Mouse (Mus musculus): ENCODE results near the gene Fam135a.

The Fam135a gene

GRCm38 (mm10) chr1:24099926-24100869, at the start of gene Fam135a:
Gene Fam135a (minus strand): TSS chr1:24100341.
- peak; percentile 16 for DNase-seq (ENCODE audit: low spot score)

- DNase-seq (ENCODE audit: low spot score): no peak
Measured at GRCm38 (mm10) chr1:24143504-24143903, 43.4 kb upstream of the Fam135a start.

GRCm38 (mm10) chr1:24140555-24140954, 40.4 kb upstream of the Fam135a start:
- no peak for DNase-seq (ENCODE audit: low spot score)

GRCm38 (mm10) chr1:24137133-24137532, 37.0 kb upstream of the Fam135a start:
- DNase-seq (ENCODE audit: low spot score): peak; percentile 32

- no peak for DNase-seq (ENCODE audit: low spot score)
Measured at GRCm38 (mm10) chr1:24134792-24135191, 34.7 kb upstream of the Fam135a start.

- DNase-seq (ENCODE audit: low spot score): no peak
Measured at GRCm38 (mm10) chr1:24133853-24134252, 33.7 kb upstream of the Fam135a start.

GRCm38 (mm10) chr1:24127866-24128265, 27.7 kb upstream of the Fam135a start:
- DNase-seq (ENCODE audit: low spot score): no peak

GRCm38 (mm10) chr1:24124610-24125009, 24.5 kb upstream of the Fam135a start:
- no peak for DNase-seq (ENCODE audit: low spot score)

- no peak for DNase-seq (ENCODE audit: low spot score)
Measured at GRCm38 (mm10) chr1:24122582-24122981, 22.4 kb upstream of the Fam135a start.

GRCm38 (mm10) chr1:24107971-24108773, 8.0 kb upstream of the Fam135a start:
- no peak for DNase-seq (ENCODE audit: low spot score)

GRCm38 (mm10) chr1:24107378-24107777, 7.2 kb upstream of the Fam135a start:
- no peak for DNase-seq (ENCODE audit: low spot score)

- no peak for DNase-seq (ENCODE audit: low spot score)
Measured at GRCm38 (mm10) chr1:24102579-24103149, 2.5 kb upstream of the Fam135a start.

GRCm38 (mm10) chr1:24100870-24101358, 773 bp upstream of the Fam135a start:
- no peak for DNase-seq (ENCODE audit: low spot score)

- no peak for DNase-seq (ENCODE audit: low spot score)
Measured at GRCm38 (mm10) chr1:24099541-24099925, 608 bp downstream of the Fam135a start.

- DNase-seq (ENCODE audit: low spot score): no peak
Measured at GRCm38 (mm10) chr1:24097541-24097940, 2.6 kb downstream of the Fam135a start.

GRCm38 (mm10) chr1:24092414-24092813, 7.7 kb downstream of the Fam135a start:
- DNase-seq (ENCODE audit: low spot score): no peak

GRCm38 (mm10) chr1:24090603-24091002, 9.5 kb downstream of the Fam135a start:
- no peak for DNase-seq (ENCODE audit: low spot score)

GRCm38 (mm10) chr1:24090094-24090493, 10.0 kb downstream of the Fam135a start:
- DNase-seq (ENCODE audit: low spot score): no peak

GRCm38 (mm10) chr1:24086176-24086575, 14.0 kb downstream of the Fam135a start:
- no peak for DNase-seq (ENCODE audit: low spot score)

GRCm38 (mm10) chr1:24074396-24074795, 25.7 kb downstream of the Fam135a start:
- DNase-seq (ENCODE audit: low spot score): no peak

GRCm38 (mm10) chr1:24073386-24074248, 26.5 kb downstream of the Fam135a start:
- DNase-seq (ENCODE audit: low spot score): no peak
